Mouse (Mus musculus) erythroblast, embryonic 14.5 days (primary cell): ENCODE measurements around the gene Lrrc4.

Experiments used
- GATA1 ChIP-seq: IDR thresholded peaks from 2 replicates; pipeline ENCODE4 v1.6.1; 2012; ENCODE audit warnings: low read length, inconsistent platforms, mixed read lengths
- TAL1 ChIP-seq: IDR thresholded peaks from 3 replicates; pipeline ENCODE4 v1.6.1; 2012; ENCODE audit warnings: low read length, inconsistent platforms, mixed read lengths

DNA sequence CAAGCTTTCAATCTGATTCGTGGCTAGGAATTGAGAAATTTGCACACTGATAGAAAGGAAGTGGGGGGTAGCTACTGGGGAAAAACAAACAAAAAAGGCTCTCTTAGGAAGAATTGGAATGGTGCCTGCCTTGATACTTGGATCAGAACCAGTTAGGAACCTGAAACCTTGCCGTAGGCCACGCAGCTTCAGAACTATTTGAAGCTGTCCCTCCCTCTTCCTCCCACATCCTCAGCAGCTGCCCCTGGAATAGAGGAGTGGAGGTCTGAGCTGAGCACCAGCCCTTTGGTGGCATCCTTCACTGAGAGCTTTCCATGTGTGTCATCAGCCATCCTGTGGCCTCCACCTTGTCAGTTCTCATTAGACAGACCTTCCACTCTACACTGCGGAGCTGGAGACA lies 14.1 kb upstream of the Lrrc4 start:
- no peak for TF ChIP-seq GATA1
- TF ChIP-seq TAL1: no peak
